ENCODE assay signal across 8 mouse cellular contexts in genomic region chr5:65537420-65538071, GRCm38 (mm10). TPM values are rescaled to one million over a fixed set of nuclear protein-coding genes. Genes with fewer than 3 reads are reported as not detected.
DNase-seq lines count a peak whose midpoint lies in the region; ATAC-seq and TF ChIP-seq lines count a peak whose summit lies in the region.

No protein-coding gene starts in this region.

- peak overlapping the region; percentile 78 for H3K4me2 ChIP-seq in heart, embryonic 11.5 days
- H3K4me2 ChIP-seq in embryonic facial prominence, embryonic 13.5 days: peak overlapping the region; percentile 67
- peak overlapping the region; percentile 58 for H3K4me2 ChIP-seq in hindbrain, embryonic 12.5 days (replicated peaks)
- peak overlapping the region; percentile 73 for H3K4me2 ChIP-seq in midbrain, embryonic 14.5 days (ENCODE audit: low read length)
- peak overlapping the region; percentile 66 for H3K4me2 ChIP-seq in stomach, postnatal 0 days (replicated peaks; ENCODE audit: low read depth)

- TF ChIP-seq EP300 in stomach, postnatal 0 days (optimal IDR thresholded peaks at IDR 0.05): no peak

- TF ChIP-seq CTCF in liver, adult 2 months (IDR thresholded peaks at IDR 0.05; ENCODE audit: low read depth, low read length): no peak
- TF ChIP-seq CTCF in stomach, postnatal 0 days (IDR thresholded peaks at IDR 0.05; ENCODE audit: low read depth): no peak

- peak overlapping the region; percentile 99 for H3K27ac ChIP-seq in heart, embryonic 11.5 days (ENCODE audit: low read depth, low read length)
- H3K27ac ChIP-seq in embryonic facial prominence, embryonic 13.5 days: peak overlapping the region; percentile 99
- H3K27ac ChIP-seq in hindbrain, embryonic 12.5 days: peak overlapping the region; percentile 100
- peak overlapping the region; percentile 93 for H3K27ac ChIP-seq in liver, adult 2 months (replicated peaks; ENCODE audit: insufficient read depth, low read depth, low read length)
- peak overlapping the region; percentile 98 for H3K27ac ChIP-seq in midbrain, embryonic 14.5 days (replicated peaks; ENCODE audit: low read depth, low read length)
- peak overlapping the region; percentile 99 for H3K27ac ChIP-seq in stomach, postnatal 0 days (replicated peaks)

- peak overlapping the region; percentile 94 for H3K9ac ChIP-seq in heart, embryonic 11.5 days (ENCODE audit: low read depth, low read length)
- H3K9ac ChIP-seq in embryonic facial prominence, embryonic 13.5 days: peak overlapping the region; percentile 94
- H3K9ac ChIP-seq in hindbrain, embryonic 12.5 days: peak overlapping the region; percentile 97
- peak overlapping the region; percentile 99 for H3K9ac ChIP-seq in liver, adult 2 months (ENCODE audit: low read depth, low read length)
- H3K9ac ChIP-seq in midbrain, embryonic 14.5 days (replicated peaks; ENCODE audit: low read length): peak overlapping the region; percentile 94
- peak overlapping the region; percentile 94 for H3K9ac ChIP-seq in stomach, postnatal 0 days (ENCODE audit: low read length)

- under 1% methylated on average over 55 of the region's 59 CpGs for WGBS in heart, embryonic 11.5 days (ENCODE audit: insufficient replicate concordance)
- under 1% methylated on average over 35 of the region's 59 CpGs for WGBS in embryonic facial prominence, embryonic 13.5 days
- under 1% methylated on average over 46 of the region's 59 CpGs for WGBS in hindbrain, embryonic 12.5 days
- WGBS in liver, adult 2 months: under 1% methylated on average over 58 of the region's 59 CpGs
- under 1% methylated on average over 47 of the region's 59 CpGs for WGBS in midbrain, embryonic 14.5 days
- under 1% methylated on average over 35 of the region's 59 CpGs for WGBS in stomach, postnatal 0 days

- no peaks in the 10 kb centered on the region for H3K27me3 ChIP-seq in heart, embryonic 11.5 days (ENCODE audit: control insufficient read depth, insufficient read depth, low read length)
- no peaks in the 10 kb centered on the region for H3K27me3 ChIP-seq in embryonic facial prominence, embryonic 13.5 days
- H3K27me3 ChIP-seq in hindbrain, embryonic 12.5 days: no peaks in the 10 kb centered on the region
- H3K27me3 ChIP-seq in liver, adult 2 months (ENCODE audit: control insufficient read depth, insufficient read depth, low read length): no peaks in the 10 kb centered on the region
- H3K27me3 ChIP-seq in midbrain, embryonic 14.5 days (ENCODE audit: control insufficient read depth, insufficient read depth, low read length): no peaks in the 10 kb centered on the region
- no peaks in the 10 kb centered on the region for H3K27me3 ChIP-seq in stomach, postnatal 0 days (ENCODE audit: control insufficient read depth, insufficient read depth, low read length)

- H3K9me3 ChIP-seq in heart, embryonic 11.5 days (replicated peaks; ENCODE audit: control insufficient read depth, low read length): no peaks in the 10 kb centered on the region
- no peaks in the 10 kb centered on the region for H3K9me3 ChIP-seq in embryonic facial prominence, embryonic 13.5 days
- no peaks in the 10 kb centered on the region for H3K9me3 ChIP-seq in hindbrain, embryonic 12.5 days (replicated peaks)
- H3K9me3 ChIP-seq in midbrain, embryonic 14.5 days (ENCODE audit: control insufficient read depth, low read length): no peaks in the 10 kb centered on the region
- no peaks in the 10 kb centered on the region for H3K9me3 ChIP-seq in stomach, postnatal 0 days (ENCODE audit: control insufficient read depth, low read length)

- DNase-seq in heart, adult 18-20 months: no peak
- DNase-seq in MN1 (ENCODE audit: low spot score): peak; percentile 74
- peak; percentile 26 for DNase-seq in liver, adult 2 months (ENCODE audit: extremely low read depth, low read depth, low spot score)
- peak; percentile 80 for DNase-seq in midbrain, embryonic 14.5 days
- peak; percentile 82 for DNase-seq in stomach, postnatal 0 days (ENCODE audit: low spot score)

- no peak for TF ChIP-seq POLR2A in liver, adult 2 months (IDR thresholded peaks at IDR 0.05; ENCODE audit: extremely low read depth, insufficient read depth, low read length)

- peaks cover 6% of the 10 kb centered on the region; the same call in 1 of the 2 replicates for H3K4me1 ChIP-seq in heart, embryonic 11.5 days (ENCODE audit: control insufficient read depth, insufficient read depth, low read length)
- H3K4me1 ChIP-seq in embryonic facial prominence, embryonic 13.5 days: peaks cover 15% of the 10 kb centered on the region
- peaks cover 12% of the 10 kb centered on the region for H3K4me1 ChIP-seq in hindbrain, embryonic 12.5 days
- H3K4me1 ChIP-seq in liver, adult 2 months (ENCODE audit: control insufficient read depth, insufficient read depth, low read length): peaks cover 16% of the 10 kb centered on the region
- peaks cover 15% of the 10 kb centered on the region for H3K4me1 ChIP-seq in midbrain, embryonic 14.5 days (ENCODE audit: control insufficient read depth, insufficient read depth, low read length)
- no peaks in the 10 kb centered on the region for H3K4me1 ChIP-seq in stomach, postnatal 0 days (replicated peaks; ENCODE audit: control insufficient read depth, insufficient read depth)

- H3K4me3 ChIP-seq in heart, embryonic 11.5 days (ENCODE audit: low read depth, low read length): peak overlapping the region; percentile 87
- H3K4me3 ChIP-seq in embryonic facial prominence, embryonic 13.5 days: peak overlapping the region; percentile 94
- H3K4me3 ChIP-seq in hindbrain, embryonic 12.5 days: peak overlapping the region; percentile 95
- H3K4me3 ChIP-seq in liver, adult 2 months (ENCODE audit: insufficient read depth, low read depth, low read length): peak overlapping the region; percentile 97
- H3K4me3 ChIP-seq in midbrain, embryonic 14.5 days (replicated peaks; ENCODE audit: low read depth, low read length): peak overlapping the region; percentile 88
- peak overlapping the region; percentile 95 for H3K4me3 ChIP-seq in stomach, postnatal 0 days (ENCODE audit: low read depth, low read length)

- peaks cover 21% of the 10 kb centered on the region; the same call in 1 of the 2 replicates for H3K79me2 ChIP-seq in liver, adult 2 months (ENCODE audit: control insufficient read depth, insufficient read depth, low read length)

- H3K36me3 ChIP-seq in heart, embryonic 11.5 days (ENCODE audit: control insufficient read depth, insufficient read depth, low read length): no peaks in the 10 kb centered on the region
- H3K36me3 ChIP-seq in embryonic facial prominence, embryonic 13.5 days: no peaks in the 10 kb centered on the region
- H3K36me3 ChIP-seq in hindbrain, embryonic 12.5 days: no peaks in the 10 kb centered on the region
- no peaks in the 10 kb centered on the region for H3K36me3 ChIP-seq in liver, adult 2 months (ENCODE audit: control insufficient read depth, insufficient read depth, low read length)
- no peaks in the 10 kb centered on the region for H3K36me3 ChIP-seq in midbrain, embryonic 14.5 days (ENCODE audit: control insufficient read depth, insufficient read depth, low read length)
- no peaks in the 10 kb centered on the region for H3K36me3 ChIP-seq in stomach, postnatal 0 days (ENCODE audit: control insufficient read depth, insufficient read depth, low read length)

- peak; percentile 56 for ATAC-seq in heart, embryonic 11.5 days (replicated peaks; ENCODE audit: insufficient number of reproducible peaks, low FRiP score, low TSS enrichment)
- peak; percentile 32; the same call in 1 of the 2 replicates for ATAC-seq in embryonic facial prominence, embryonic 13.5 days (ENCODE audit: insufficient number of reproducible peaks, insufficient read depth, low FRiP score, low TSS enrichment, low read depth)
- ATAC-seq in hindbrain, embryonic 12.5 days (ENCODE audit: low FRiP score): peak; percentile 79
- peak; percentile 74 for ATAC-seq in midbrain, embryonic 14.5 days (ENCODE audit: low FRiP score, low TSS enrichment)
- ATAC-seq in stomach, postnatal 0 days (ENCODE audit: low FRiP score, low TSS enrichment): peak; percentile 73

RNA-seq across cellular contexts. Expression of gene Ube2k, which starts 0.5 kb away (rescaled TPM):
- polyA plus RNA-seq in heart, embryonic 11.5 days (2014; fragmentation: Nextera tagmentation; extraction: Ambion mirVana): 114 and 120 TPM in 2 replicates
- total RNA-seq in heart, adult 18-20 months (2021): 10 to 100 TPM; 62.9 to 64.2 TPM
- 207 and 213 TPM in 2 replicates for polyA plus RNA-seq in embryonic facial prominence, embryonic 13.5 days (2015; fragmentation: Nextera tagmentation; extraction: Ambion mirVana)
- 192 and 193 TPM in 2 replicates for polyA plus RNA-seq in hindbrain, embryonic 12.5 days (2016; fragmentation: Nextera tagmentation; extraction: Ambion mirVana)
- total RNA-seq in liver, adult 2 months (2014; rRNA removed): 14.0 and 16.2 TPM in 2 replicates
- 19.0 and 20.7 TPM in 2 replicates for polyA plus RNA-seq in liver, adult 2 months (2012; rRNA removed)
- polyA plus RNA-seq in midbrain, embryonic 14.5 days (2014; fragmentation: Nextera tagmentation; extraction: Ambion mirVana): 155 and 182 TPM in 2 replicates
- 130 and 136 TPM in 2 replicates for polyA plus RNA-seq in stomach, postnatal 0 days (2015; fragmentation: Nextera tagmentation; extraction: Ambion mirVana)

RNA-seq across cellular contexts. Expression of gene Smim14, which starts 0.6 kb away (rescaled TPM):
- polyA plus RNA-seq in heart, embryonic 11.5 days (2014; fragmentation: Nextera tagmentation; extraction: Ambion mirVana): 92.0 and 108 TPM in 2 replicates
- 100 to 1,000 TPM in 1 of 2 experiments, 10 to 100 TPM in 1; 94.3 to 101 TPM for total RNA-seq in heart, adult 18-20 months (2021)
- polyA plus RNA-seq in embryonic facial prominence, embryonic 13.5 days (2015; fragmentation: Nextera tagmentation; extraction: Ambion mirVana): 102 and 117 TPM in 2 replicates
- polyA plus RNA-seq in hindbrain, embryonic 12.5 days (2016; fragmentation: Nextera tagmentation; extraction: Ambion mirVana): 154 and 157 TPM in 2 replicates
- 60.5 and 66.9 TPM in 2 replicates for total RNA-seq in liver, adult 2 months (2014; rRNA removed)
- 66.6 and 72.3 TPM in 2 replicates for polyA plus RNA-seq in liver, adult 2 months (2012; rRNA removed)
- polyA plus RNA-seq in midbrain, embryonic 14.5 days (2014; fragmentation: Nextera tagmentation; extraction: Ambion mirVana): 196 and 212 TPM in 2 replicates
- 355 and 360 TPM in 2 replicates for polyA plus RNA-seq in stomach, postnatal 0 days (2015; fragmentation: Nextera tagmentation; extraction: Ambion mirVana)

RNA-seq across cellular contexts. Expression of gene Gm43552, which starts 44.9 kb away (rescaled TPM):
- not detected in 2 replicates for polyA plus RNA-seq in heart, embryonic 11.5 days (2014; fragmentation: Nextera tagmentation; extraction: Ambion mirVana)
- total RNA-seq in heart, adult 18-20 months (2021): 1 to 10 TPM in 1 of 2 experiments, not detected in 1; 4.0 TPM
- polyA plus RNA-seq in embryonic facial prominence, embryonic 13.5 days (2015; fragmentation: Nextera tagmentation; extraction: Ambion mirVana): not detected in 2 replicates
- polyA plus RNA-seq in hindbrain, embryonic 12.5 days (2016; fragmentation: Nextera tagmentation; extraction: Ambion mirVana): not detected in 2 replicates
- not detected in 2 replicates for total RNA-seq in liver, adult 2 months (2014; rRNA removed)
- polyA plus RNA-seq in liver, adult 2 months (2012; rRNA removed): 14.5 and 16.3 TPM in 2 replicates
- 3.0 TPM in 1 of 2 replicates, not detected in the other for polyA plus RNA-seq in midbrain, embryonic 14.5 days (2014; fragmentation: Nextera tagmentation; extraction: Ambion mirVana)
- polyA plus RNA-seq in stomach, postnatal 0 days (2015; fragmentation: Nextera tagmentation; extraction: Ambion mirVana): not detected in 2 replicates

Comparison
In these comparisons a context has a peak if more than half of its experiments do, and no peak if none do; other contexts are left out.
1. DNase-seq: peak in MN1 (single experiment), liver, adult 2 months (single experiment), midbrain, embryonic 14.5 days (single experiment) and stomach, postnatal 0 days (single experiment); none in heart, adult 18-20 months (0 of 2).
2. Peak in every context shown above with its lines, with median percentiles within 50 percentile points of each other: ATAC-seq, H3K27ac ChIP-seq, H3K4me2 ChIP-seq, H3K4me3 ChIP-seq and H3K9ac ChIP-seq.